Mouse (Mus musculus): ENCODE results near the gene Arfgap3. TPM values are rescaled to one million over a fixed set of nuclear protein-coding genes. Genes with fewer than 3 reads are reported as not detected.

The Arfgap3 gene
- polyA plus RNA-seq, 1 experiment from 2014 or later: 39.6 TPM

DNA sequence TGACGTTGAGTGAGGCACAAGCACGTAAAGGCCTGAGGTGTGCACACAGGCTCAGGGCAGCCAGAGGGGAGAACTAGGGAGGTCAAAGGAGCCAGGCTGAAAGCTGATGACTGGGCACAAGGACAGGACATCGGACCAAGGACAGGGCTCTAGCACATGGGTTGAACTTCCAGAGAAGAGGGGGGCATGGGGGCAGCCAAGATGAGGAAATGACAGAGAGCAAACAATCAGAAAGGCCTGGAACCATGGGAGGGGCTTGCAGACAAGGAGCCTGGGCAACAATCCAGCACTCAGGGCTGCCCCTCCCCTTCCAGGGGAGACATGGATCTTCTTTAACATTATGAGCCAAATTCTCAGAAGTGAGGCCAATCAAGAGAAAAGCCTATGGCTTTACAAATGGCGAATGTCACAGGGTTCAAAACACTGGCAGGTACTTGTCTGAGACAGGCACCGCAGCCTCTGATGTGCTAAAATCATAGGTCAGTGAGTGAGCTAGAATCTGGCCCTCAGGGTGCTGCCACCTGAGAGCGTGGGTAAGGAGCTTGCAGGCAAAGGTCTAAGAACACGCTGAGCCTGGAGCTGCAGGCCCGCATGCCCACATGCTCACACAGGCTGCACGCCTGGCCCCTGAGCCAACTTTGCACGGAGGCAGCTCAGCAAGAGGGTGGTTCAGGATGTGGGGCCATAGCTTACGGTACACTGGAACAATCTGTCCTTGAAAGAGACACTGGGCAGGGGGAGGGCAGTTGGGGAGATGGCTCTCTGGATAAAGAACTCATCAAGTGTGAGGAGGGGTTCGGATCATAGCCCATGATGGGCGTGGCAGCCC is 46.2 kb downstream of the Arfgap3 start:
- Histone ChIP-seq H3K9ac (replicated peaks) (no peak overlapping the region), H3K4me1 (0 out of 2 replicates have a peak, but pooled peaks cover 9% of the 10 kb centered on the region), H3K27ac (replicated peaks) (no peak overlapping the region), H3K27me3 (no peaks in the 10 kb centered on the region), H3K4me2 (replicated peaks) (no peak overlapping the region), H3K36me3 (peaks cover 30% of the 10 kb centered on the region), H3K9me3 (no peaks in the 10 kb centered on the region), H3K4me3 (no peak overlapping the region)
- ATAC-seq (replicated peaks): no peak
- 82% methylated on average over 13 of the region's 13 CpGs for WGBS

DNA sequence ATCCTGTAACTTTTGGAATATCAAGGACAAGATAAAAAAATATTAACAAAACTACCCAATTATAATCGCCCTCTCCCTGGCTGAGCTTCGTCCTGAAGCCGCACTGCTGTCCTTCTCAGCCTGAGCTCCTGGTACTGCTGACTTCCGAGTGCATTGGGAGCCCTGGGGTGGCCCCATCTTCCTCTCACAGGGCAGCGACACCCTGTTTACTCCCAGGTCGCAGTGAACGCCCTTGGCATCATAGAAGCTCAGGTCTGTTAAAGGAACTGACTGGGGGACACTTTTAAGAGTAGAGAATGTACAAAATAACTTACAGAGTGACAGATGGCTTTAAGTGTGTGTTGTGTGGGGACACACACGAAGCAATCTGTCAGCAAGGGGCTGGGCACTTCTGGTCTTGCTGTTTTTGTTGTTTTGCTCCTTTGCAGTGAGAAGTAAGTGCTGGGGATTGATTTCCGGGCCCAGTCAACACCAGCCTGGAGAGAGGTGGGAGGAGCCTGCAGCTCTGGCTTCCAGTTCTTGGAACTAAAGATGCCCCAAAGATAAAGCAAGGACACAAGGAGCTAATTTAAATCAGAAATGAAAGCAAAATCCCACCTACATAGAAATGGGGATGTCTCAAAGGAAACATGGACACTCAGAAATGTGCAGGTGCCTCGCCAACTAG is 50.0 kb downstream of the Arfgap3 start:
- Histone ChIP-seq H3K9ac (replicated peaks) (no peak overlapping the region), H3K4me2 (replicated peaks) (no peak overlapping the region), H3K4me3 (no peak overlapping the region), H3K4me1 (0 out of 2 replicates have a peak, but pooled peaks cover 9% of the 10 kb centered on the region), H3K27ac (replicated peaks) (no peak overlapping the region), H3K27me3 (no peaks in the 10 kb centered on the region), H3K36me3 (no peaks in the 10 kb centered on the region), H3K9me3 (no peaks in the 10 kb centered on the region)
- ATAC-seq (replicated peaks): no peak
- 58% methylated on average over 10 of the region's 10 CpGs for WGBS

DNA sequence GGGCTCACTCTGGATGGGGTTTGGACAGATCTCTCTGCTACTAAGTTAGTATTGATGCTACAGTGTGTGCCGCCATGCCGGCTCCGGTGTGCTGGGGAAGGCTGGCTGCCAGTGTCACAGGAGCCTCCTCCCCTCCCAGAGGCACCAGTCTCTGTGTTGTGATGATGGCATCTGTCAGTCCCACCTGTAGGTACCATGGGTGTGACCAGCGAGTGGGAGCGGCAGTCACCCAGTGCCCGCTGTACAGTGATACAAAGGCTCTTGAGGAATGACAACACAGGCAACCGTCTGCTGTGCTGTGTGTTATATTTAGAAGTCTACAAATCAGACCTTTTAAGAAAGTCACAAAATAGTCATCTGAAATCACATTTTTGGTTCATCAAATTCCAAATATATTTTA is 50.6 kb downstream of the Arfgap3 start:
- Histone ChIP-seq H3K9ac (replicated peaks) (no peak overlapping the region), H3K4me2 (replicated peaks) (no peak overlapping the region), H3K9me3 (no peaks in the 10 kb centered on the region), H3K4me1 (peaks cover 9% of the 10 kb centered on the region; the same call in 1 of the 2 replicates), H3K36me3 (no peaks in the 10 kb centered on the region), H3K27me3 (no peaks in the 10 kb centered on the region), H3K27ac (replicated peaks) (no peak overlapping the region), H3K4me3 (no peak overlapping the region)
- no peak for ATAC-seq (replicated peaks)
- WGBS: 89% methylated on average over 7 of the region's 7 CpGs

GRCm38 (mm10) chr15:83298810-83299209 is 51.2 kb downstream of the Arfgap3 start:
- H3K4me2 ChIP-seq (replicated peaks): no peak overlapping the region
- no peaks in the 10 kb centered on the region for H3K36me3 ChIP-seq
- ATAC-seq (replicated peaks): no peak
- H3K27ac ChIP-seq (replicated peaks): no peak overlapping the region
- peaks cover 12% of the 10 kb centered on the region for H3K4me1 ChIP-seq
- H3K27me3 ChIP-seq: no peaks in the 10 kb centered on the region
- 91% methylated on average over 2 of the region's 2 CpGs for WGBS
- H3K9me3 ChIP-seq: no peaks in the 10 kb centered on the region
- H3K4me3 ChIP-seq: no peak overlapping the region
- no peak overlapping the region for H3K9ac ChIP-seq (replicated peaks)

DNA sequence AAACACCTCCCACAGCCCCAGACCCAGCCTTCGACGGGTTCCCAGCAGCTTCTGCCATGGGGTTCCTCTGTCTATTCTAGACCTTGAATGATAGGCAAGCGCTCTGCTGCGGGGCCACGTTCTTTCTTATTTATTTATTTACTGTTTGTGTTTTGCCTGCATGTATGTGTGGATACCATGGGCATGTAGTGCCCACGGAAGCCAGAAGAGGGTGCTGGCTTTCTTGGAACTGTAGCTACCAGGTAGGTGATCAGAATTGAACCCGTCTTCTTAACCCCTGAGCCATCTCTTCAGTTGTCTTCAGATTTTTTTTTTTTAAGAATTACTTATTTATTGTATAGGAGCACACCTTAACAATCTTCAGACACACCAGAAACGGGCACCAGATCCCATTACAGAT is 51.7 kb downstream of the Arfgap3 start:
- 84% methylated on average over 8 of the region's 8 CpGs for WGBS
- no peak overlapping the region for H3K4me2 ChIP-seq (replicated peaks)
- no peaks in the 10 kb centered on the region for H3K36me3 ChIP-seq
- H3K4me3 ChIP-seq: no peak overlapping the region
- no peaks in the 10 kb centered on the region for H3K9me3 ChIP-seq
- H3K4me1 ChIP-seq: peaks cover 10% of the 10 kb centered on the region
- no peak overlapping the region for H3K27ac ChIP-seq (replicated peaks)
- H3K27me3 ChIP-seq: no peaks in the 10 kb centered on the region
- ATAC-seq (replicated peaks): no peak
- no peak overlapping the region for H3K9ac ChIP-seq (replicated peaks)

GRCm38 (mm10) chr15:83296771-83297311 is 53.2 kb downstream of the Arfgap3 start:
- H3K36me3 ChIP-seq: no peaks in the 10 kb centered on the region
- H3K4me3 ChIP-seq: no peak overlapping the region
- H3K27me3 ChIP-seq: no peaks in the 10 kb centered on the region
- WGBS: 63% methylated on average over 6 of the region's 8 CpGs
- H3K4me1 ChIP-seq: peaks cover 10% of the 10 kb centered on the region
- no peak for ATAC-seq (replicated peaks)
- H3K27ac ChIP-seq (replicated peaks): no peak overlapping the region
- no peaks in the 10 kb centered on the region for H3K9me3 ChIP-seq
- no peak overlapping the region for H3K9ac ChIP-seq (replicated peaks)
- H3K4me2 ChIP-seq (replicated peaks): no peak overlapping the region

- no peaks in the 10 kb centered on the region for H3K9me3 ChIP-seq
- no peak overlapping the region for H3K27ac ChIP-seq (replicated peaks)
- ATAC-seq (replicated peaks): no peak
- WGBS: 96% methylated on average over 4 of the region's 4 CpGs
- H3K4me3 ChIP-seq: no peak overlapping the region
- H3K36me3 ChIP-seq: no peaks in the 10 kb centered on the region
- H3K9ac ChIP-seq (replicated peaks): no peak overlapping the region
- no peak overlapping the region for H3K4me2 ChIP-seq (replicated peaks)
- H3K4me1 ChIP-seq: peaks cover 10% of the 10 kb centered on the region
- H3K27me3 ChIP-seq: no peaks in the 10 kb centered on the region
Observed at GRCm38 (mm10) chr15:83296050-83296449, 54.0 kb downstream of the Arfgap3 start.

- Histone ChIP-seq H3K9me3 (no peaks in the 10 kb centered on the region), H3K4me2 (replicated peaks) (no peak overlapping the region), H3K27me3 (no peaks in the 10 kb centered on the region), H3K4me3 (no peak overlapping the region), H3K9ac (replicated peaks) (no peak overlapping the region), H3K4me1 (peaks cover 7% of the 10 kb centered on the region), H3K36me3 (no peaks in the 10 kb centered on the region), H3K27ac (replicated peaks) (no peak overlapping the region)
- ATAC-seq (replicated peaks): no peak
- WGBS: 82% methylated on average over 3 of the region's 3 CpGs
Observed at GRCm38 (mm10) chr15:83294954-83295353, 55.1 kb downstream of the Arfgap3 start.

- 74% methylated on average over 8 of the region's 8 CpGs for WGBS
- Histone ChIP-seq H3K9ac (replicated peaks) (no peak overlapping the region), H3K4me1 (peaks cover 7% of the 10 kb centered on the region), H3K27me3 (no peaks in the 10 kb centered on the region), H3K36me3 (no peaks in the 10 kb centered on the region), H3K9me3 (no peaks in the 10 kb centered on the region), H3K4me3 (no peak overlapping the region), H3K27ac (replicated peaks) (no peak overlapping the region), H3K4me2 (replicated peaks) (no peak overlapping the region)
- no peak for ATAC-seq (replicated peaks)
Observed at GRCm38 (mm10) chr15:83293706-83294645, 56.1 kb downstream of the Arfgap3 start.

GRCm38 (mm10) chr15:83293144-83293543 is 56.9 kb downstream of the Arfgap3 start:
- Histone ChIP-seq H3K27me3 (no peaks in the 10 kb centered on the region), H3K9me3 (no peaks in the 10 kb centered on the region), H3K4me3 (no peak overlapping the region), H3K4me2 (replicated peaks) (no peak overlapping the region), H3K4me1 (peaks cover 7% of the 10 kb centered on the region), H3K36me3 (no peaks in the 10 kb centered on the region), H3K9ac (replicated peaks) (no peak overlapping the region), H3K27ac (replicated peaks) (no peak overlapping the region)
- WGBS: 91% methylated on average over 6 of the region's 6 CpGs
- ATAC-seq (replicated peaks): no peak

GRCm38 (mm10) chr15:83292261-83293056 is 57.6 kb downstream of the Arfgap3 start:
- H3K4me2 ChIP-seq (replicated peaks): no peak overlapping the region
- no peak overlapping the region for H3K27ac ChIP-seq (replicated peaks)
- no peaks in the 10 kb centered on the region for H3K9me3 ChIP-seq
- H3K36me3 ChIP-seq: no peaks in the 10 kb centered on the region
- no peak overlapping the region for H3K4me3 ChIP-seq
- peaks cover 7% of the 10 kb centered on the region for H3K4me1 ChIP-seq
- no peak overlapping the region for H3K9ac ChIP-seq (replicated peaks)
- H3K27me3 ChIP-seq: no peaks in the 10 kb centered on the region
- no peak for ATAC-seq (replicated peaks)
- 92% methylated on average over 13 of the region's 13 CpGs for WGBS
